8 mouse cellular contexts compared by ENCODE assay signal in genomic region chr7:43464864-43465343, GRCm38 (mm10). TPM values are rescaled to one million over a fixed set of nuclear protein-coding genes. Genes with fewer than 3 reads are reported as not detected.
DNase-seq lines count a peak whose midpoint lies in the region; ATAC-seq and TF ChIP-seq lines count a peak whose summit lies in the region.

No protein-coding gene starts in this region.

- no peaks in the 10 kb centered on the region for H3K9me3 ChIP-seq in hindbrain, embryonic 11.5 days (ENCODE audit: control insufficient read depth, low read length)
- H3K9me3 ChIP-seq in lung, embryonic 14.5 days (ENCODE audit: low read depth, low read length): no peaks in the 10 kb centered on the region
- no peaks in the 10 kb centered on the region for H3K9me3 ChIP-seq in stomach, postnatal 0 days (ENCODE audit: control insufficient read depth, low read length)

- H3K36me3 ChIP-seq in hindbrain, embryonic 11.5 days (ENCODE audit: control insufficient read depth, insufficient read depth, low read length): no peaks in the 10 kb centered on the region
- no peaks in the 10 kb centered on the region for H3K36me3 ChIP-seq in lung, embryonic 14.5 days (ENCODE audit: insufficient read depth)
- no peaks in the 10 kb centered on the region for H3K36me3 ChIP-seq in stomach, postnatal 0 days (ENCODE audit: control insufficient read depth, insufficient read depth, low read length)

- peak overlapping the region; percentile 76 for H3K4me2 ChIP-seq in hindbrain, embryonic 11.5 days (replicated peaks; ENCODE audit: low read depth, low read length)
- peak overlapping the region; percentile 71 for H3K4me2 ChIP-seq in lung, embryonic 14.5 days
- peak overlapping the region; percentile 92 for H3K4me2 ChIP-seq in stomach, postnatal 0 days (replicated peaks; ENCODE audit: low read depth)

- peak overlapping the region; percentile 52 for H3K4me3 ChIP-seq in layer of hippocampus, adult 2 months
- H3K4me3 ChIP-seq in hindbrain, embryonic 11.5 days (ENCODE audit: low read depth, low read length): peak overlapping the region; percentile 28
- peak overlapping the region; percentile 43 for H3K4me3 ChIP-seq in lung, embryonic 14.5 days (ENCODE audit: low read depth, low read length)
- H3K4me3 ChIP-seq in stomach, postnatal 0 days (ENCODE audit: low read depth, low read length): peak overlapping the region; percentile 55

- no peak overlapping the region for H3K27ac ChIP-seq in layer of hippocampus, adult 2 months
- no peak overlapping the region for H3K27ac ChIP-seq in hindbrain, embryonic 11.5 days (ENCODE audit: low read depth, low read length)
- no peak overlapping the region for H3K27ac ChIP-seq in lung, embryonic 14.5 days (ENCODE audit: low read depth)
- H3K27ac ChIP-seq in stomach, postnatal 0 days (replicated peaks): peak overlapping the region; percentile 69; the same call in 1 of the 2 replicates

- TF ChIP-seq POLR2A in brain, embryonic 14.5 days (IDR thresholded peaks at IDR 0.05; ENCODE audit: borderline replicate concordance, extremely low read depth, insufficient read depth, insufficient read length, poor library complexity, severe bottlenecking): no peak

- peaks cover 10% of the 10 kb centered on the region; the same call in 1 of the 2 replicates for H3K27me3 ChIP-seq in hindbrain, embryonic 11.5 days (ENCODE audit: control insufficient read depth, insufficient read depth, low read length)
- 0 out of 2 replicates have a peak, but pooled peaks cover 8% of the 10 kb centered on the region for H3K27me3 ChIP-seq in lung, embryonic 14.5 days (ENCODE audit: insufficient read depth, low read length)
- H3K27me3 ChIP-seq in stomach, postnatal 0 days (ENCODE audit: control insufficient read depth, insufficient read depth, low read length): no peaks in the 10 kb centered on the region

- H3K9ac ChIP-seq in hindbrain, embryonic 11.5 days (ENCODE audit: low read depth, low read length): peak overlapping the region; percentile 27
- H3K9ac ChIP-seq in lung, embryonic 14.5 days: peak overlapping the region; percentile 38
- peak overlapping the region; percentile 51 for H3K9ac ChIP-seq in stomach, postnatal 0 days (ENCODE audit: low read length)

- DNase-seq in layer of hippocampus, adult 2 months (ENCODE audit: low spot score in 2 of 2): no peak
- no peak for DNase-seq in layer of hippocampus, postnatal 14 days (ENCODE audit: low spot score in 2 of 2)
- no peak for DNase-seq in brain, embryonic 14.5 days (ENCODE audit: low read depth)
- DNase-seq in hindbrain, embryonic 11.5 days (ENCODE audit: low spot score): no peak
- peak; percentile 71 for DNase-seq in lung, embryonic 14.5 days
- DNase-seq in stomach, postnatal 0 days (ENCODE audit: low spot score): no peak
- no peak for DNase-seq in adrenal gland, postnatal 36 days
- DNase-seq in urinary bladder, postnatal 10 days (ENCODE audit: low spot score): no peak

- ATAC-seq in hindbrain, embryonic 11.5 days (ENCODE audit: low FRiP score): peak; percentile 73
- peak; percentile 6; the same call in 1 of the 2 replicates for ATAC-seq in lung, embryonic 14.5 days (ENCODE audit: insufficient read depth)
- no peak for ATAC-seq in stomach, postnatal 0 days (ENCODE audit: low FRiP score, low TSS enrichment)

- 0 out of 2 replicates have a peak, but pooled peaks cover 2% of the 10 kb centered on the region for H3K4me1 ChIP-seq in hindbrain, embryonic 11.5 days (replicated peaks; ENCODE audit: control insufficient read depth, insufficient read depth, low read length)
- H3K4me1 ChIP-seq in lung, embryonic 14.5 days (ENCODE audit: insufficient read depth): no peaks in the 10 kb centered on the region
- H3K4me1 ChIP-seq in stomach, postnatal 0 days (replicated peaks; ENCODE audit: control insufficient read depth, insufficient read depth): 0 out of 2 replicates have a peak, but pooled peaks cover 2% of the 10 kb centered on the region

- 7% methylated on average over 35 of the region's 35 CpGs for WGBS in hindbrain, embryonic 11.5 days
- WGBS in lung, embryonic 14.5 days: 7% methylated on average over 35 of the region's 35 CpGs
- WGBS in stomach, postnatal 0 days: 7% methylated on average over 35 of the region's 35 CpGs

- TF ChIP-seq EP300 in stomach, postnatal 0 days (optimal IDR thresholded peaks at IDR 0.05): no peak

- TF ChIP-seq CTCF in layer of hippocampus, adult 2 months (conservative IDR thresholded peaks at IDR 0.05): peak; percentile 64
- TF ChIP-seq CTCF in brain, embryonic 14.5 days (IDR thresholded peaks at IDR 0.05; ENCODE audit: borderline replicate concordance, extremely low read depth, insufficient read depth, insufficient read length): peak; percentile 33; the same call in 1 of the 2 replicates
- peak; percentile 49 for TF ChIP-seq CTCF in lung, embryonic 14.5 days (IDR thresholded peaks at IDR 0.05; ENCODE audit: low read depth)
- no peak for TF ChIP-seq CTCF in stomach, postnatal 0 days (IDR thresholded peaks at IDR 0.05; ENCODE audit: low read depth)

RNA-seq across cellular contexts. Expression of gene Vsig10l, which starts 2.0 kb away (rescaled TPM):
- 1 to 10 TPM; 1.5 to 2.2 TPM for total RNA-seq in layer of hippocampus, adult 2 months (2021)
- total RNA-seq in layer of hippocampus, postnatal 14 days (2021): 1 to 10 TPM; 2.6 to 3.5 TPM
- polyA plus RNA-seq in brain, embryonic 14.5 days (2012; rRNA removed): 7.0 and 9.5 TPM in 2 replicates
- polyA plus RNA-seq in hindbrain, embryonic 11.5 days (2014; fragmentation: Nextera tagmentation; extraction: Ambion mirVana): 2.6 and 2.8 TPM in 2 replicates
- 2.1 and 2.4 TPM in 2 replicates for polyA plus RNA-seq in lung, embryonic 14.5 days (2014; fragmentation: Nextera tagmentation; extraction: Ambion mirVana)
- polyA plus RNA-seq in stomach, postnatal 0 days (2015; fragmentation: Nextera tagmentation; extraction: Ambion mirVana): 36.1 and 40.5 TPM in 2 replicates
- 1 to 10 TPM; 1.5 to 1.7 TPM for total RNA-seq in adrenal gland, postnatal 36 days (2021)

RNA-seq across cellular contexts. Expression of gene Gm45233, which starts 21.0 kb away (rescaled TPM):
- under 1 TPM in 1 of 2 experiments, not detected in 1; 0.90 TPM for total RNA-seq in layer of hippocampus, adult 2 months (2021)
- total RNA-seq in layer of hippocampus, postnatal 14 days (2021): 1 to 10 TPM in 1 of 2 experiments, under 1 TPM in 1; 0.93 to 1.1 TPM
- 1.2 and 1.3 TPM in 2 replicates for polyA plus RNA-seq in brain, embryonic 14.5 days (2012; rRNA removed)
- 0.31 TPM in 1 of 2 replicates, not detected in the other for polyA plus RNA-seq in hindbrain, embryonic 11.5 days (2014; fragmentation: Nextera tagmentation; extraction: Ambion mirVana)
- 0.37 TPM in 1 of 2 replicates, not detected in the other for polyA plus RNA-seq in lung, embryonic 14.5 days (2014; fragmentation: Nextera tagmentation; extraction: Ambion mirVana)
- polyA plus RNA-seq in stomach, postnatal 0 days (2015; fragmentation: Nextera tagmentation; extraction: Ambion mirVana): 0.34 and 0.46 TPM in 2 replicates
- 1 to 10 TPM in 1 of 2 experiments, not detected in 1; 1.2 TPM for total RNA-seq in adrenal gland, postnatal 36 days (2021)

RNA-seq across cellular contexts. Expression of gene Etfb, which starts 21.0 kb away (rescaled TPM):
- 10 to 100 TPM; 72.9 to 76.6 TPM for total RNA-seq in layer of hippocampus, adult 2 months (2021)
- 10 to 100 TPM; 65.6 to 75.0 TPM for total RNA-seq in layer of hippocampus, postnatal 14 days (2021)
- polyA plus RNA-seq in brain, embryonic 14.5 days (2012; rRNA removed): 69.0 and 71.0 TPM in 2 replicates
- 192 and 206 TPM in 2 replicates for polyA plus RNA-seq in hindbrain, embryonic 11.5 days (2014; fragmentation: Nextera tagmentation; extraction: Ambion mirVana)
- 306 and 314 TPM in 2 replicates for polyA plus RNA-seq in lung, embryonic 14.5 days (2014; fragmentation: Nextera tagmentation; extraction: Ambion mirVana)
- polyA plus RNA-seq in stomach, postnatal 0 days (2015; fragmentation: Nextera tagmentation; extraction: Ambion mirVana): 513 and 521 TPM in 2 replicates
- 100 to 1,000 TPM; 504 to 548 TPM for total RNA-seq in adrenal gland, postnatal 36 days (2021)

RNA-seq across cellular contexts. Expression of gene Cldnd2, which starts 24.3 kb away (rescaled TPM):
- total RNA-seq in layer of hippocampus, adult 2 months (2021): not detected
- not detected for total RNA-seq in layer of hippocampus, postnatal 14 days (2021)
- polyA plus RNA-seq in brain, embryonic 14.5 days (2012; rRNA removed): not detected in 2 replicates
- polyA plus RNA-seq in hindbrain, embryonic 11.5 days (2014; fragmentation: Nextera tagmentation; extraction: Ambion mirVana): not detected in 2 replicates
- not detected in 2 replicates for polyA plus RNA-seq in lung, embryonic 14.5 days (2014; fragmentation: Nextera tagmentation; extraction: Ambion mirVana)
- polyA plus RNA-seq in stomach, postnatal 0 days (2015; fragmentation: Nextera tagmentation; extraction: Ambion mirVana): not detected in 2 replicates
- total RNA-seq in adrenal gland, postnatal 36 days (2021): not detected

RNA-seq across cellular contexts. Expression of gene Iglon5, which starts 25.0 kb away (rescaled TPM):
- 10 to 100 TPM; 24.8 TPM for total RNA-seq in layer of hippocampus, adult 2 months (2021)
- 10 to 100 TPM; 43.2 to 45.0 TPM for total RNA-seq in layer of hippocampus, postnatal 14 days (2021)
- 96.2 and 140 TPM in 2 replicates for polyA plus RNA-seq in brain, embryonic 14.5 days (2012; rRNA removed)
- 2.7 and 2.9 TPM in 2 replicates for polyA plus RNA-seq in hindbrain, embryonic 11.5 days (2014; fragmentation: Nextera tagmentation; extraction: Ambion mirVana)
- 0.38 TPM in 2 replicates for polyA plus RNA-seq in lung, embryonic 14.5 days (2014; fragmentation: Nextera tagmentation; extraction: Ambion mirVana)
- 0.34 and 0.35 TPM in 2 replicates for polyA plus RNA-seq in stomach, postnatal 0 days (2015; fragmentation: Nextera tagmentation; extraction: Ambion mirVana)
- 1 to 10 TPM; 1.3 to 1.5 TPM for total RNA-seq in adrenal gland, postnatal 36 days (2021)
